Mouse (Mus musculus): ENCODE data around the gene Brd7. TPM values are rescaled to one million over a fixed set of nuclear protein-coding genes. Genes with fewer than 3 reads are reported as not detected.

The Brd7 gene
- polyA plus RNA-seq, 1 experiment from 2014 or later, result 88.9 TPM

DNA sequence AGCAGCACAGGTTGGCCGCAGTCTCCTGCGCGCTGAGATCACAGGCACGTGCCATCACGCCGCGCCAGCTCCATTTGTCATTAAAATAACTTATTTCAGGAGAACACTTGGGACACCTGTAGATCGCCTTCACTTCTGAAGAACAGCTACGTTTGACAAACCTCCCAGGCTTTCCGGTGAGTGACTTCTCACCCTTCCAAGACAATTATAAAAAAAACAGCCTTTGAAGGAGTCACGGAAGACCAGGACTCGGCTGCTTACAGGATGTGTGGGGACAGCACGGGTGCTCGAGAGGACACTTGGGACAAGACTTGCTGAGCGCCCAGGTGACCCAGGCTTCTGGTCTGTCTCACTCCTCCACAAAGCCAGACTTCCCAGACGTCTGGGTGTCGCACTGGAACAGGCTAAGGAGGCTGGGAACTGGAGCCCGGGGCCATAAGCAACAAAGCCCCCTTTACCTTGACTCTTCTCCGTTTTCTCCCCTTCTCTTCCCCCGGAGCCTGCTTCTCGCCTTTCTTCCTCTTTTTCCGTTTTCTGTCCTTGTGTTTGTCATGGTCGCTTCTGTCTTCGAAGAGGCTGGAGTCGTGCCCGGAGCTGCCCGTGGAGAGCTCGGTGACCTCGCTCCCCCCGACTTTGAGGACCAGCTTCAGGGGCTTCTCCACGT is 818 bp downstream of the Brd7 start:
- H3K4me3 ChIP-seq (ENCODE audit: low read length), result peak overlapping the region; percentile 98
- no peaks in the 10 kb centered on the region for H3K27me3 ChIP-seq (ENCODE audit: control insufficient read depth, insufficient read depth, low read length)
- H3K4me1 ChIP-seq (ENCODE audit: control insufficient read depth, insufficient read depth, low read length), result peaks cover 7% of the 10 kb centered on the region; the same call in 1 of the 2 replicates
- H3K4me2 ChIP-seq (replicated peaks; ENCODE audit: low read depth, low read length), result peak overlapping the region; percentile 84
- WGBS, result 1% methylated on average over 31 of the region's 31 CpGs
- H3K9ac ChIP-seq (ENCODE audit: low read depth, low read length), result peak overlapping the region; percentile 97
- peaks cover 4% of the 10 kb centered on the region; the same call in 1 of the 2 replicates for H3K9me3 ChIP-seq (ENCODE audit: control insufficient read depth, low read length)
- H3K27ac ChIP-seq (ENCODE audit: low read depth, low read length), result peak overlapping the region; percentile 86
- H3K36me3 ChIP-seq (ENCODE audit: control insufficient read depth, insufficient read depth, low read length), result peaks cover 30% of the 10 kb centered on the region
- ATAC-seq (ENCODE audit: low FRiP score, low TSS enrichment), result peak; percentile 55

DNA sequence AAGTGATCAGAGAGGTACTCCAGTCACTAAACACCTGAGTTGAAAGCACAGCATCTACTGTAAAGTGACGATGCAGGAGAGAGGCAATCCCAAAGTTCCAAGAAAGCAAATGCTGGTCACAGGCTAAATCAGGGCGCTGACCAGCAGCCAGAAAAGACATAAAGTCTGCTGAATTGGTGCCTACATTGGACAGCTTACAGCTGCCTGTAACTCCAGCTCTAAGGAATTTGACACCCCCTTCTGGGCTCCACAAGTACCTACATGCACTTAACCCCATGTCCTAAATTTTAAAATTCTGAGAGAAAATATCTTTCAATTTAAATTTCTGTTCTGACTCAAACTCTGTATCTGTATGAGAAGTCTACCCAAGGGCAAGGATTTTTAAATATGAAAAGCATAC is 2.0 kb downstream of the Brd7 start:
- H3K4me2 ChIP-seq (replicated peaks; ENCODE audit: low read depth, low read length), result peak overlapping the region; percentile 84
- no peak overlapping the region for H3K9ac ChIP-seq (ENCODE audit: low read depth, low read length)
- H3K9me3 ChIP-seq (ENCODE audit: control insufficient read depth, low read length), result peaks cover 4% of the 10 kb centered on the region; the same call in 1 of the 2 replicates
- no peak for ATAC-seq (ENCODE audit: low FRiP score, low TSS enrichment)
- peak overlapping the region; percentile 98; the same call in 1 of the 2 replicates for H3K4me3 ChIP-seq (ENCODE audit: low read length)
- 51% methylated on average over 2 of the region's 2 CpGs for WGBS
- H3K36me3 ChIP-seq (ENCODE audit: control insufficient read depth, insufficient read depth, low read length), result peaks cover 42% of the 10 kb centered on the region
- no peaks in the 10 kb centered on the region for H3K27me3 ChIP-seq (ENCODE audit: control insufficient read depth, insufficient read depth, low read length)
- no peak overlapping the region for H3K27ac ChIP-seq (ENCODE audit: low read depth, low read length)
- H3K4me1 ChIP-seq (ENCODE audit: control insufficient read depth, insufficient read depth, low read length), result peaks cover 7% of the 10 kb centered on the region; the same call in 1 of the 2 replicates

DNA sequence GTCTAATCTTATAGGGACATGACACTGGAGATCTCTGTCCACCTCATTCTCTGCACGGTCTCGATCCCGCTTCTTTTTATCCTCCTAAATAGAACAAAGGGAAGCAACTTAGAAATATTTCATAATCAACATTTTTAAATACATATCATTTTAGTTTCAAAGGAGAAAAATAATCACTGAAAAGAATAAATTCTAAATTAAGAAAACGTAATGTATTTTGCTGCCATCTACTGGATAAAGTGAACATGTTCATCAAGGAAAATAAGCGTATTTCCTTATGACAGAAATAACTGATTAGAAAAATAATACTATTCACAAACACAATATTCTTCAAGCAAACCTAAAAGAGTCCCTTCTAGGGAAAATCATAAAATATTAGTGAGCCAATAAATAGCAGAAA is 4.0 kb downstream of the Brd7 start:
- Histone ChIP-seq H3K9me3 (ENCODE audit: control insufficient read depth, low read length) (peaks cover 4% of the 10 kb centered on the region; the same call in 1 of the 2 replicates), H3K4me3 (ENCODE audit: low read length) (no peak overlapping the region), H3K4me2 (replicated peaks; ENCODE audit: low read depth, low read length) (no peak overlapping the region), H3K27ac (ENCODE audit: low read depth, low read length) (no peak overlapping the region), H3K27me3 (ENCODE audit: control insufficient read depth, insufficient read depth, low read length) (no peaks in the 10 kb centered on the region), H3K36me3 (ENCODE audit: control insufficient read depth, insufficient read depth, low read length) (peaks cover 60% of the 10 kb centered on the region), H3K9ac (ENCODE audit: low read depth, low read length) (no peak overlapping the region), H3K4me1 (ENCODE audit: control insufficient read depth, insufficient read depth, low read length) (peaks cover 7% of the 10 kb centered on the region; the same call in 1 of the 2 replicates)
- 82% methylated on average over 5 of the region's 5 CpGs for WGBS
- no peak for ATAC-seq (ENCODE audit: low FRiP score, low TSS enrichment)

DNA sequence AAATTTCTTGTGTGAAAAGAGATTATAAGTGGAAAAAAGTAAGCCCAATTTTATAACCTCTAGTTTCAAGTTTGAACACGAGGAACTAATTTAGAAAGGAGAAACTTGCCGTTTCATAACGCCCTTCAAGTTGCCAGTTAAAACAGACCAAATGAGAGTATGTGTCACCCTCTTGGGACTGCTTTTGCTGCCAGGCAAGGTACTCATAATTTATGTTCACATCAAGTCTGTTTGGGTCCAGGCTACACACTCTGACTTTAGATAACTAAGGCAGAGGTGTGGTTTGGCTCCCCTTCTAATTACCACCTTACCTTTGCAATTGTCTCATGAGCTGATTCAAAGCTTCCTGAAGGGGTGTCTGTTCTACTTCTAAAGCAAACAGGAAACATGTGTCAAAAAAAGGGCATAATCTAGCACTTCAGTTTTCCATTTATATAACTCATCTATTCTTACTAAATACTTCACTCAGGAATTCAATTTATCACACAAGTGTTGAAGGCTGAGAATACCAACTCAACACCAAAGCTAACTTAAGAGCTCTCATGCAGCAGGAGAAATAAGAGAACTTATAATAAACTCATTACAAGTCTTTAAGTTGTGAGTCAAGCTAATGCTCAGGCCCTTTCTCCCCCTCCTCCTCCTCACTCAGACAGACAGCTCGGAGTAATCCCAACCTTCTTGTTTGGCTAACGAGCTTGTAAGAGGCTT is 4.6 kb downstream of the Brd7 start:
- ATAC-seq (ENCODE audit: low FRiP score, low TSS enrichment), result no peak
- Histone ChIP-seq H3K4me3 (ENCODE audit: low read length) (no peak overlapping the region), H3K27ac (ENCODE audit: low read depth, low read length) (no peak overlapping the region), H3K4me2 (replicated peaks; ENCODE audit: low read depth, low read length) (no peak overlapping the region), H3K9ac (ENCODE audit: low read depth, low read length) (no peak overlapping the region), H3K9me3 (ENCODE audit: control insufficient read depth, low read length) (peaks cover 4% of the 10 kb centered on the region; the same call in 1 of the 2 replicates), H3K4me1 (ENCODE audit: control insufficient read depth, insufficient read depth, low read length) (peaks cover 7% of the 10 kb centered on the region; the same call in 1 of the 2 replicates), H3K36me3 (ENCODE audit: control insufficient read depth, insufficient read depth, low read length) (peaks cover 66% of the 10 kb centered on the region), H3K27me3 (ENCODE audit: control insufficient read depth, insufficient read depth, low read length) (no peaks in the 10 kb centered on the region)
- 84% methylated on average over 5 of the region's 5 CpGs for WGBS

DNA sequence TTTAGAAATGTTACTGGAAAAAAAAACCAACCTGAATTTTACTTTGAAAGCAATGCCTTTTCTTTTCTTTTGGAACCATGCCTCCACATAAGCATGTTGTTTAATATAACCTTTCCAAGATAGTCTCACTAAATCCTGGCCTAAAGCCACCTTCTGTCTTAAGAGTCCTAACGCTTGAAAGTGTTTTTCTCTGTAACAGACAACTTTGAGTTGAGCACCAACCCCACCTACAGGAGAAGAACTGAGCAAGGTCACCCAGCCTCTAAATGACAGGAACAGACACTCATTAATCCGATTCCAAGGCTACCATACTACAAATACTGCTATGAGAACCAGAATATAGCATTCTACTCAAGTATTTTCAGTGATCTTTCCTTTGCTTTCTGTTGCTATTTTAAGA is 12.9 kb downstream of the Brd7 start:
- Histone ChIP-seq H3K27me3 (ENCODE audit: control insufficient read depth, insufficient read depth, low read length) (no peaks in the 10 kb centered on the region), H3K9ac (ENCODE audit: low read depth, low read length) (no peak overlapping the region), H3K9me3 (ENCODE audit: control insufficient read depth, low read length) (no peaks in the 10 kb centered on the region), H3K4me1 (ENCODE audit: control insufficient read depth, insufficient read depth, low read length) (no peaks in the 10 kb centered on the region), H3K4me3 (ENCODE audit: low read length) (no peak overlapping the region), H3K4me2 (replicated peaks; ENCODE audit: low read depth, low read length) (no peak overlapping the region), H3K36me3 (ENCODE audit: control insufficient read depth, insufficient read depth, low read length) (peaks cover 86% of the 10 kb centered on the region), H3K27ac (ENCODE audit: low read depth, low read length) (no peak overlapping the region)
- 81% methylated on average over 2 of the region's 2 CpGs for WGBS
- no peak for ATAC-seq (ENCODE audit: low FRiP score, low TSS enrichment)

DNA sequence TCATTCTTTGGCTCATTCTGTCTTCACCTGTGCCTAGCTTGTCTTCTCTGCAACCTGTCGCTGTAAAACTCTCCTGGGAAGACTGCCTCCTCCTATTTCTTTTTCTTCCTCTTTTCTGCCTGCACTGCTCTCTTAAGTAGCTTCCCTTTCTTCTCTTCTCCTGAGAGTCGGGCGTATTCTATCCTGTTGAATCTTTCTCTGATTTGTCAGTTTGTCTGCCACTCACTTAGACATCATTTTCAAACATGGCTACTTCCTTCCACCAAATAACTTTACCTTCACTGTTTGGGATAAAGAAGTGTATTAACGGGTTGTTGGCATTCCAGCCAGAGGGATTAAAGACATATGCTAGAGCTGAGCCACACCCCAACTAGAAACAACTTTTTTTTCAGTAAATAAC is 20.0 kb downstream of the Brd7 start:
- H3K27ac ChIP-seq (ENCODE audit: low read depth, low read length), result no peak overlapping the region
- ATAC-seq (ENCODE audit: low FRiP score, low TSS enrichment), result no peak
- no peak overlapping the region for H3K4me2 ChIP-seq (replicated peaks; ENCODE audit: low read depth, low read length)
- no peaks in the 10 kb centered on the region for H3K27me3 ChIP-seq (ENCODE audit: control insufficient read depth, insufficient read depth, low read length)
- no peak overlapping the region for H3K9ac ChIP-seq (ENCODE audit: low read depth, low read length)
- H3K36me3 ChIP-seq (ENCODE audit: control insufficient read depth, insufficient read depth, low read length), result peaks cover 93% of the 10 kb centered on the region
- no peaks in the 10 kb centered on the region for H3K9me3 ChIP-seq (ENCODE audit: control insufficient read depth, low read length)
- no peaks in the 10 kb centered on the region for H3K4me1 ChIP-seq (ENCODE audit: control insufficient read depth, insufficient read depth, low read length)
- H3K4me3 ChIP-seq (ENCODE audit: low read length), result no peak overlapping the region
- 95% methylated on average over 4 of the region's 4 CpGs for WGBS

DNA sequence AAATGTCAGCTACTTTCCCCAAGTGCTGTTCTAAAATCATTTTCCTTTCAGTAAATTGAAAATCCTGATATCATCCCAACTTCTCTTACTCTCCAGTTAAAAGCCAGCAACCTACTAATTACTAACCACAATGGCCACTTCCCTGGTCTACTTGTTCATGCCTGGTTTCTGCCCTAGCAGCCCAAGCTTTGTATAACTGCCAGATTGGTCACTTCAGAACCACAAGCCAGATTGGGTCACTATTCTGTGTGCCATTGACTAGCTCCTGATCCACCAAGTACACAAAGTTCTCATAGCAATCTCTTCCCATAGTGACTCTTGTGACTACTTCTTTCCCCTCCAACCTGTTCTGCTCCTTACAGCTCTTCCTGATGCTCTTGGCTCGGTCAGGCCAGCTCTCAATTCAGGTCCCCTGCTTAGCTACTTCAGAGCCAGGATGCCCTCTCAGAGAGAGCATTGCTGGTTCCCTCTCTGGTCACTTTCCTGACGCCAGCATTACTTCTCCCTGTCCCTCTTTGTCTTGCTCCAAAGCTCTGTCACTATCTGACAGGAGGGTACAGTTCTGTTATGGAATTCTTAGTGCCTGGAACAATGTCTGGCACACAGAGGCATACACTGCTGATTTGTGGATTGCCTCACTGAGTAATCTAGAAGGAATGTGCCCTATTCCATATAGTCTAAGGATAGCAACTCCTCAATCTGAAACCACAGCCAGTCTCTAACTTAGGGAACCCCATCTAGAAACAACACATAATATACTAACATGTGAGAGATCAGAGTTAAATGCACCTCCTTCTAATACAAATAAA is 21.9 kb downstream of the Brd7 start:
- Histone ChIP-seq H3K9me3 (ENCODE audit: control insufficient read depth, low read length) (no peaks in the 10 kb centered on the region), H3K9ac (ENCODE audit: low read depth, low read length) (no peak overlapping the region), H3K4me2 (replicated peaks; ENCODE audit: low read depth, low read length) (no peak overlapping the region), H3K4me3 (ENCODE audit: low read length) (no peak overlapping the region), H3K4me1 (ENCODE audit: control insufficient read depth, insufficient read depth, low read length) (no peaks in the 10 kb centered on the region), H3K36me3 (ENCODE audit: control insufficient read depth, insufficient read depth, low read length) (peaks cover 95% of the 10 kb centered on the region), H3K27ac (ENCODE audit: low read depth, low read length) (no peak overlapping the region), H3K27me3 (ENCODE audit: control insufficient read depth, insufficient read depth, low read length) (no peaks in the 10 kb centered on the region)
- no peak for ATAC-seq (ENCODE audit: low FRiP score, low TSS enrichment)
- WGBS, result 77% methylated on average over 2 of the region's 2 CpGs

DNA sequence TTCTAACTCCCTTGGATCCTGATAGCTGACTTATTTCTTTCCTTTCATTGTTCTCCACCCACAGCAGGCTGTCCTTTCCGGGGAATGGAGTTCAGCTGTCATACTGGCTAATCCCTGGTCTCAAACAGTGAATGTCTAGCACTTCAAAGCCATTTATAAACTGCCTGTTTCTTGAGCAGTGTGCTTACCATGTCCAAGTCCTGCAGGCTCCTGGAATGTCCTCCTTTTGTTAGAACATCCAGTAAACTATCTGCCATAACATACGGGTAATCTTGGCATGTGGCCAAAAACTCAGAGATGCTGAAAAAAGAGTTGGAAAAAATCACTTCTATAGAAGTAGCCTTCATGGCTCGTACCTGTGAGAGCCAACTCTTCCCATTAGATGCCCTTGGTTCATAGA is 22.8 kb downstream of the Brd7 start:
- H3K36me3 ChIP-seq (ENCODE audit: control insufficient read depth, insufficient read depth, low read length), result peaks cover 94% of the 10 kb centered on the region
- no peak overlapping the region for H3K4me2 ChIP-seq (replicated peaks; ENCODE audit: low read depth, low read length)
- no peaks in the 10 kb centered on the region for H3K27me3 ChIP-seq (ENCODE audit: control insufficient read depth, insufficient read depth, low read length)
- H3K9me3 ChIP-seq (ENCODE audit: control insufficient read depth, low read length), result no peaks in the 10 kb centered on the region
- H3K4me3 ChIP-seq (ENCODE audit: low read length), result no peak overlapping the region
- H3K27ac ChIP-seq (ENCODE audit: low read depth, low read length), result no peak overlapping the region
- ATAC-seq (ENCODE audit: low FRiP score, low TSS enrichment), result no peak
- H3K9ac ChIP-seq (ENCODE audit: low read depth, low read length), result no peak overlapping the region
- no peaks in the 10 kb centered on the region for H3K4me1 ChIP-seq (ENCODE audit: control insufficient read depth, insufficient read depth, low read length)
- WGBS, result 75% methylated on average over 3 of the region's 3 CpGs
